Mouse (Mus musculus): ENCODE data around the gene Usf2.
"Not testable (repeated sequence)": the region's sequence is repeated elsewhere in the genome, so short reads cannot be mapped to it uniquely, and the experiment has no call there.

DNA sequence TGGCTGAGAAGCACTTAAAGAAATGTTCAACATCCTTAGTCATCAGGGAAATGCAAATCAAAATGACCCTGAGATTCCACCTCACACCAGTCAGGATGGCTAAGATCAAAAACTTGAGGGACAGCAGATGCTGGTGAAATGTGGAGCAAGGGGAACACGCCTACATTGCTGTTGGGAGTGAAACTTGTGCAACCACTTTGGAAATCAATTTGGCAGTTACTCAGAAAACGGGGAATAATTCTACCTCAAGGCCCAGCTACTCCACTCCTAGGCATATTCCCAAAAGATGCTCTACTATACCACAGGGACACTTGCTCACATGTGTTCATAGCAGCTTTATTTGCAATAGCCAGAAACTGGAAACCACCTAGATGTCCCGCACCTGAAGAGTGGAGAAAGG, 6.7 kb downstream of the Usf2 start:
- TF ChIP-seq POLR2A (IDR thresholded peaks at IDR 0.05; ENCODE audit: borderline replicate concordance, control insufficient read depth, low read depth, low read length); CTCF (IDR thresholded peaks at IDR 0.05; ENCODE audit: control insufficient read depth, insufficient read depth, low read length): not testable (repeated sequence)
